Mouse (Mus musculus) embryonic fibroblast, embryonic 13.5 days (primary cell): ENCODE data around the gene Tbata.

ENCODE experiments used
- CTCF ChIP-seq: IDR thresholded peaks from 2 replicates; pipeline ENCODE4 v1.5.1; 2011; ENCODE audit warnings: mild to moderate bottlenecking, control low read depth, low read length, moderate library complexity, borderline replicate concordance; ENCODE audit not compliant: insufficient read depth
- POLR2A ChIP-seq: IDR thresholded peaks from 2 replicates; pipeline ENCODE4 v1.6.1; 2011; ENCODE audit warnings: low read depth, mild to moderate bottlenecking, control low read depth, low read length, moderate library complexity

DNA sequence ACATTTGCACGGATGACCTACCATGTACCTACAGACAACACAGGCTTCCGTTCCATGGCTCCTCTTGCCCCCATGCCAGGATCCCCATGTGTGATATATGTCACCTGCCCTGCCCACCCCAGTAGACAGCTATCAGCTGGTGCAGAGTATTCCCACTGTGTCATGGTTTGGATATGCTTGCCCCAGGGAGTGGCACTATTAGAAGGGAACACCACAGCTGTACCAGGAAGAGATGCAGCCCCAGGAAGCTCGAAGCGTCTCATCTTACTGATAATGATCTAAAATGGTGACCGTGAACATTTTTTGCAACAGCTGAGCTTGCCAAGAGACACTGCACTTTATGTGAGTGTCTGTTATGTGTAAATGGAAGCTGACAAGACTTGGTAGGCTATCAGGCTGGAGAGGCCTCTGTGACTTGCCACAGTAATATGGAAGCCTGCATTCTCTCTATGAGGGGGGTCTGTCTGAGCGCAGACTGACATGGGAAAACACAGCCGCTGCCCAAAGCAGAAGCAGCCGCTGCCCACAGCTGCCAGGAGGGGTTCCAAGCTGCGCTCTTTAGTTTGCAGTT lies 36.4 kb downstream of the Tbata start:
- TF ChIP-seq CTCF: no peak
- no peak for TF ChIP-seq POLR2A
